Mouse (Mus musculus): Measurements from ENCODE around the gene Olfr466. TPM values are rescaled to one million over a fixed set of nuclear protein-coding genes. Genes with fewer than 3 reads are reported as not detected.
A peak's percentile ranks its signal among the peaks of the same experiment; 100 is the strongest.

Gene Olfr466
- polyA plus RNA-seq, 1 experiment from 2014 or later = not detected

DNA sequence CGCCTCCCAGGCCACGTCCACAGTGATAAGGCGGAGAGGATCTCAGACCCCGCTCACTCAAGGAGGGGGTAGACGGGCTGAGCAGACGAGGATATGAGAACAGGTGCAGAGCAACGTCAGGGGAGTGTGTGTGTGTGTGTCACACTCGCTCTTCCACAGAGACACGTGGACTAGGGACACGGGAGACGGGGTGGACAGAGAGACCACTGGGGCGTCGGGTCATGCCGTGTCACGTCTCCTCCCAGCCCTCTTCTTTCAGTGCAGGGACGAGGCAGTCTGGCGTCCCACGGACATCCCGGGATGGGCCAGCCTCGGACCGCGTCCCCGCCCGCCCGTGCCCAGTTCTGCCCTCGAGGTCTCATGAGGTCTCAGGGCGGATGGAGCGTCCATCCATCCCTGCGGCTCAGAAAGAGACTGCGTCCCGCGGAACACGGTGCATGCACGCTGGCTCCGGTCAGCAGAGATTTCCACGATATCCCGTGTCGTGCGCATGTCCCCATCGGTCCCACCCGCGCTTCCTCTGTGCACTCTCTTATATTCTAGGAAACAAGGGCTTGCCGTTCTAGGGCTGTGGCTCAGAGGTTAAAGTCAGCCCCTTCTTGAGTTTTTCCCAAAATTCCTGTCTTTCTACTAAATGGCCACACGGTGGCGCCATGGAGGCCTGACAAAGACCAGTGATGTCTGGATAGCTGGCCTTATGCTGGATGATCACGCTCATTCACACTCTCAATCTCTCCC is 25.9 kb downstream of the Olfr466 start:
- H3K27me3 ChIP-seq (replicated peaks) = peaks cover 3% of the 10 kb centered on the region; the same call in 1 of the 2 replicates
- 16% methylated on average over 45 of the region's 46 CpGs for WGBS (ENCODE audit: insufficient replicate concordance)
- peak; percentile 58; the same call in 1 of the 2 replicates for ATAC-seq
- H3K9ac ChIP-seq = no peak overlapping the region
- H3K4me3 ChIP-seq = peak overlapping the region; percentile 23
- no peak overlapping the region for H3K27ac ChIP-seq
- H3K4me1 ChIP-seq = 0 out of 2 replicates have a peak, but pooled peaks cover 6% of the 10 kb centered on the region
- peak overlapping the region; percentile 64 for H3K4me2 ChIP-seq
- no peaks in the 10 kb centered on the region for H3K9me3 ChIP-seq (replicated peaks)
- H3K36me3 ChIP-seq = no peaks in the 10 kb centered on the region

GRCm38 (mm10) chr13:65176472-65177091 is 26.5 kb downstream of the Olfr466 start:
- 0 out of 2 replicates have a peak, but pooled peaks cover 6% of the 10 kb centered on the region for H3K4me1 ChIP-seq
- ATAC-seq = 0 out of 2 replicates have a peak, but pooled peaks have one; percentile 8
- 41% methylated on average over 15 of the region's 15 CpGs for WGBS (ENCODE audit: insufficient replicate concordance)

GRCm38 (mm10) chr13:65200667-65201066 is 50.6 kb downstream of the Olfr466 start:
- no peaks in the 10 kb centered on the region for H3K4me1 ChIP-seq
- H3K4me3 ChIP-seq = no peak overlapping the region
- H3K27me3 ChIP-seq (replicated peaks) = no peaks in the 10 kb centered on the region
- WGBS (ENCODE audit: insufficient replicate concordance) = 28% methylated on average over 1 of the region's 1 CpGs
- no peak overlapping the region for H3K9ac ChIP-seq
- no peak for ATAC-seq
- no peak overlapping the region for H3K27ac ChIP-seq
- H3K9me3 ChIP-seq (replicated peaks) = no peaks in the 10 kb centered on the region
- H3K4me2 ChIP-seq = no peak overlapping the region
- H3K36me3 ChIP-seq = no peaks in the 10 kb centered on the region

More at GRCm38 (mm10) chr13:65176472-65177091, 26.5 kb downstream of the Olfr466 start:
- Histone ChIP-seq H3K4me2 (no peak overlapping the region), H3K4me3 (no peak overlapping the region), H3K27ac (no peak overlapping the region), H3K9me3 (replicated peaks) (no peaks in the 10 kb centered on the region), H3K27me3 (replicated peaks) (peaks cover 3% of the 10 kb centered on the region; the same call in 1 of the 2 replicates), H3K9ac (no peak overlapping the region), H3K36me3 (no peaks in the 10 kb centered on the region)

Other genes starting within 250 kb of the Olfr466 start
- 0.05 and 0.06 TPM in 2 replicates for gene Cntnap3, start 246.3 kb upstream of the Olfr466 start, polyA plus RNA-seq (2016; fragmentation: Nextera tagmentation; extraction: Ambion mirVana)
- not detected in 2 replicates for gene Spata31, start 232.8 kb upstream of the Olfr466 start, polyA plus RNA-seq (2016; fragmentation: Nextera tagmentation; extraction: Ambion mirVana)
- gene Spata31d1c, start 117.2 kb upstream of the Olfr466 start, polyA plus RNA-seq (2016; fragmentation: Nextera tagmentation; extraction: Ambion mirVana) = not detected in 2 replicates
- not detected in 2 replicates for gene Prss47, start 97.5 kb upstream of the Olfr466 start, polyA plus RNA-seq (2016; fragmentation: Nextera tagmentation; extraction: Ambion mirVana)
- gene Mfsd14b, start 37.3 kb upstream of the Olfr466 start, polyA plus RNA-seq (2016; fragmentation: Nextera tagmentation; extraction: Ambion mirVana) = 54.8 and 55.2 TPM in 2 replicates
- not detected in 2 replicates for gene Olfr465-ps1, start 12.2 kb upstream of the Olfr466 start, polyA plus RNA-seq (2016; fragmentation: Nextera tagmentation; extraction: Ambion mirVana)
- gene Nlrp4f, start 55.7 kb downstream of the Olfr466 start, polyA plus RNA-seq (2016; fragmentation: Nextera tagmentation; extraction: Ambion mirVana) = not detected in 2 replicates
- not detected in 2 replicates for gene Gm10775, start 109.3 kb downstream of the Olfr466 start, polyA plus RNA-seq (2016; fragmentation: Nextera tagmentation; extraction: Ambion mirVana)
- gene Zfp369, start 128.6 kb downstream of the Olfr466 start, polyA plus RNA-seq (2016; fragmentation: Nextera tagmentation; extraction: Ambion mirVana) = 6.0 and 6.4 TPM in 2 replicates

All from liver, embryonic 12.5 days (tissue).